Mouse (Mus musculus): ENCODE results near the gene Ap1g2. TPM values are rescaled to one million over a fixed set of nuclear protein-coding genes. Genes with fewer than 3 reads are reported as not detected.

The Ap1g2 gene
- polyA plus RNA-seq, 1 experiment from 2014 or later = 15.3 TPM

GRCm38 (mm10) chr14:55139313-55139712 is 32.9 kb upstream of the Ap1g2 start:
- DNase-seq (ENCODE audit: low spot score) (no peak), ATAC-seq (ENCODE audit: low read depth) (peak; percentile 94)
- no peaks in the 10 kb centered on the region for H3K9me3 ChIP-seq (ENCODE audit: control insufficient read depth, low read length)
- no peaks in the 10 kb centered on the region for H3K36me3 ChIP-seq (ENCODE audit: control insufficient read depth, insufficient read depth, low read length)
- H3K9ac ChIP-seq (ENCODE audit: low read depth, low read length) = no peak overlapping the region
- no peaks in the 10 kb centered on the region for H3K27me3 ChIP-seq (replicated peaks; ENCODE audit: control insufficient read depth, insufficient read depth, low read length)
- H3K4me3 ChIP-seq (ENCODE audit: low read depth, low read length) = no peak overlapping the region
- WGBS = 46% methylated on average over 7 of the region's 7 CpGs
- no peak overlapping the region for H3K4me2 ChIP-seq (ENCODE audit: low read depth, low read length)
- H3K27ac ChIP-seq (replicated peaks; ENCODE audit: low read depth, low read length) = no peak overlapping the region
- H3K4me1 ChIP-seq (ENCODE audit: control insufficient read depth, insufficient read depth, low read length) = no peaks in the 10 kb centered on the region

GRCm38 (mm10) chr14:55135676-55136075 is 29.3 kb upstream of the Ap1g2 start:
- ATAC-seq (ENCODE audit: low read depth) (no peak), DNase-seq (ENCODE audit: low spot score) (no peak)
- Histone ChIP-seq H3K36me3 (ENCODE audit: control insufficient read depth, insufficient read depth, low read length) (no peaks in the 10 kb centered on the region), H3K4me2 (ENCODE audit: low read depth, low read length) (no peak overlapping the region), H3K9me3 (ENCODE audit: control insufficient read depth, low read length) (no peaks in the 10 kb centered on the region), H3K27me3 (replicated peaks; ENCODE audit: control insufficient read depth, insufficient read depth, low read length) (no peaks in the 10 kb centered on the region), H3K4me3 (ENCODE audit: low read depth, low read length) (no peak overlapping the region), H3K9ac (ENCODE audit: low read depth, low read length) (no peak overlapping the region), H3K4me1 (ENCODE audit: control insufficient read depth, insufficient read depth, low read length) (no peaks in the 10 kb centered on the region), H3K27ac (replicated peaks; ENCODE audit: low read depth, low read length) (no peak overlapping the region)
- WGBS = 71% methylated on average over 8 of the region's 8 CpGs

- H3K27me3 ChIP-seq (replicated peaks; ENCODE audit: control insufficient read depth, insufficient read depth, low read length) = no peaks in the 10 kb centered on the region
- H3K9me3 ChIP-seq (ENCODE audit: control insufficient read depth, low read length) = no peaks in the 10 kb centered on the region
- H3K4me2 ChIP-seq (ENCODE audit: low read depth, low read length) = no peak overlapping the region
- H3K4me3 ChIP-seq (ENCODE audit: low read depth, low read length) = no peak overlapping the region
- H3K9ac ChIP-seq (ENCODE audit: low read depth, low read length) = no peak overlapping the region
- WGBS = 79% methylated on average over 7 of the region's 7 CpGs
- no peak overlapping the region for H3K27ac ChIP-seq (replicated peaks; ENCODE audit: low read depth, low read length)
- no peaks in the 10 kb centered on the region for H3K36me3 ChIP-seq (ENCODE audit: control insufficient read depth, insufficient read depth, low read length)
- H3K4me1 ChIP-seq (ENCODE audit: control insufficient read depth, insufficient read depth, low read length) = peaks cover 3% of the 10 kb centered on the region; the same call in 1 of the 2 replicates
- ATAC-seq (ENCODE audit: low read depth) = no peak
- no peak for DNase-seq (ENCODE audit: low spot score)
Observed at GRCm38 (mm10) chr14:55126521-55126920, 20.1 kb upstream of the Ap1g2 start.

GRCm38 (mm10) chr14:55125711-55126110 is 19.3 kb upstream of the Ap1g2 start:
- no peak overlapping the region for H3K4me3 ChIP-seq (ENCODE audit: low read depth, low read length)
- H3K9ac ChIP-seq (ENCODE audit: low read depth, low read length) = no peak overlapping the region
- no peak overlapping the region for H3K4me2 ChIP-seq (ENCODE audit: low read depth, low read length)
- peaks cover 3% of the 10 kb centered on the region; the same call in 1 of the 2 replicates for H3K4me1 ChIP-seq (ENCODE audit: control insufficient read depth, insufficient read depth, low read length)
- H3K36me3 ChIP-seq (ENCODE audit: control insufficient read depth, insufficient read depth, low read length) = no peaks in the 10 kb centered on the region
- ATAC-seq (ENCODE audit: low read depth) = no peak
- DNase-seq (ENCODE audit: low spot score) = no peak
- H3K9me3 ChIP-seq (ENCODE audit: control insufficient read depth, low read length) = no peaks in the 10 kb centered on the region
- 78% methylated on average over 5 of the region's 5 CpGs for WGBS
- H3K27me3 ChIP-seq (replicated peaks; ENCODE audit: control insufficient read depth, insufficient read depth, low read length) = no peaks in the 10 kb centered on the region
- no peak overlapping the region for H3K27ac ChIP-seq (replicated peaks; ENCODE audit: low read depth, low read length)

- Histone ChIP-seq H3K9me3 (ENCODE audit: control insufficient read depth, low read length) (no peaks in the 10 kb centered on the region), H3K27me3 (replicated peaks; ENCODE audit: control insufficient read depth, insufficient read depth, low read length) (no peaks in the 10 kb centered on the region), H3K27ac (replicated peaks; ENCODE audit: low read depth, low read length) (peak overlapping the region; percentile 4; the same call in 1 of the 2 replicates), H3K9ac (ENCODE audit: low read depth, low read length) (no peak overlapping the region), H3K4me1 (ENCODE audit: control insufficient read depth, insufficient read depth, low read length) (peaks cover 3% of the 10 kb centered on the region; the same call in 1 of the 2 replicates), H3K4me3 (ENCODE audit: low read depth, low read length) (no peak overlapping the region), H3K36me3 (ENCODE audit: control insufficient read depth, insufficient read depth, low read length) (no peaks in the 10 kb centered on the region), H3K4me2 (ENCODE audit: low read depth, low read length) (peak overlapping the region; percentile 36)
- DNase-seq (ENCODE audit: low spot score) (no peak), ATAC-seq (ENCODE audit: low read depth) (peak; percentile 17; the same call in 1 of the 2 replicates)
- WGBS = 20% methylated on average over 8 of the region's 8 CpGs
Observed at GRCm38 (mm10) chr14:55122359-55122758, 16.0 kb upstream of the Ap1g2 start.

- Histone ChIP-seq H3K4me1 (ENCODE audit: control insufficient read depth, insufficient read depth, low read length) (peaks cover 3% of the 10 kb centered on the region; the same call in 1 of the 2 replicates), H3K27me3 (replicated peaks; ENCODE audit: control insufficient read depth, insufficient read depth, low read length) (no peaks in the 10 kb centered on the region; the same call in 1 of the 2 replicates), H3K9ac (ENCODE audit: low read depth, low read length) (no peak overlapping the region), H3K9me3 (ENCODE audit: control insufficient read depth, low read length) (no peaks in the 10 kb centered on the region), H3K27ac (replicated peaks; ENCODE audit: low read depth, low read length) (0 out of 2 replicates have a peak overlapping the region, but pooled peaks have one; percentile 4), H3K4me2 (ENCODE audit: low read depth, low read length) (peak overlapping the region; percentile 36), H3K36me3 (ENCODE audit: control insufficient read depth, insufficient read depth, low read length) (no peaks in the 10 kb centered on the region), H3K4me3 (ENCODE audit: low read depth, low read length) (no peak overlapping the region)
- WGBS = 5% methylated on average over 5 of the region's 5 CpGs
- peak; percentile 93 for ATAC-seq (ENCODE audit: low read depth)
- peak; percentile 94 for DNase-seq (ENCODE audit: low spot score)
Observed at GRCm38 (mm10) chr14:55121947-55122346, 15.6 kb upstream of the Ap1g2 start.

- H3K27me3 ChIP-seq (replicated peaks; ENCODE audit: control insufficient read depth, insufficient read depth, low read length) = peaks cover 14% of the 10 kb centered on the region
- no peak overlapping the region for H3K4me2 ChIP-seq (ENCODE audit: low read depth, low read length)
- H3K27ac ChIP-seq (replicated peaks; ENCODE audit: low read depth, low read length) = no peak overlapping the region
- ATAC-seq (ENCODE audit: low read depth) = no peak
- no peak overlapping the region for H3K9ac ChIP-seq (ENCODE audit: low read depth, low read length)
- H3K36me3 ChIP-seq (ENCODE audit: control insufficient read depth, insufficient read depth, low read length) = no peaks in the 10 kb centered on the region
- no peaks in the 10 kb centered on the region for H3K9me3 ChIP-seq (ENCODE audit: control insufficient read depth, low read length)
- H3K4me3 ChIP-seq (ENCODE audit: low read depth, low read length) = no peak overlapping the region
- WGBS = 65% methylated on average over 4 of the region's 4 CpGs
- no peak for DNase-seq (ENCODE audit: low spot score)
- H3K4me1 ChIP-seq (ENCODE audit: control insufficient read depth, insufficient read depth, low read length) = peaks cover 3% of the 10 kb centered on the region
Observed at GRCm38 (mm10) chr14:55119421-55120134, 13.2 kb upstream of the Ap1g2 start.

GRCm38 (mm10) chr14:55118852-55119251 is 12.5 kb upstream of the Ap1g2 start:
- Histone ChIP-seq H3K9me3 (ENCODE audit: control insufficient read depth, low read length) (no peaks in the 10 kb centered on the region), H3K27ac (replicated peaks; ENCODE audit: low read depth, low read length) (no peak overlapping the region), H3K4me2 (ENCODE audit: low read depth, low read length) (no peak overlapping the region), H3K36me3 (ENCODE audit: control insufficient read depth, insufficient read depth, low read length) (no peaks in the 10 kb centered on the region), H3K4me3 (ENCODE audit: low read depth, low read length) (no peak overlapping the region), H3K27me3 (replicated peaks; ENCODE audit: control insufficient read depth, insufficient read depth, low read length) (peaks cover 20% of the 10 kb centered on the region), H3K4me1 (ENCODE audit: control insufficient read depth, insufficient read depth, low read length) (peaks cover 9% of the 10 kb centered on the region), H3K9ac (ENCODE audit: low read depth, low read length) (no peak overlapping the region)
- 79% methylated on average over 4 of the region's 4 CpGs for WGBS
- DNase-seq (ENCODE audit: low spot score) (no peak), ATAC-seq (ENCODE audit: low read depth) (no peak)
